Mouse (Mus musculus): ENCODE measurements at regions not wholly inside any gene's neighbourhood (a gene's known extent, or its start where the extent isn't known, plus 50 kb on each side); places are given as distances from the start of the nearest gene placed in this dataset.

DNA sequence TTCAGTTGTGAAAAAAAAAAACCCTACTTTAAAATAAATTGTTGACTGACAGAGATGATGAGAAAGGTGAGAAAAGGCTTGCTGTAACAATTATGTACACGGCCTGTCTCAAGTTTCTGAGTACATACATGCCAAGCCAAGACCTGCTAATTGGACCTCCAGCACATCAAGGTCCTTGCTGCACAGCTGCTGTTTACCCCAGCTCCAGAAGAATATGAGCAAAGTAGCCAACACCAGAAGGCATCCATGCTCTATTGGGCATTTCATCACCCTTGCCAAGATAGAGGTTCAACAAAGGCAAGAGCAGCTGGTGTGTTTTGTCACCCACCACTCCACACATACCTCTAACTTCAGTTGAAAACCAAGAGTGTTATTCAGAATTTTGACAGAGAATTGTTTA, 109.2 kb upstream of the Ccdc85a start:
- Histone ChIP-seq H3K36me3 (ENCODE audit: control insufficient read depth, insufficient read depth, low read length, poor library complexity, severe bottlenecking) (no peaks in the 10 kb centered on the region), H3K4me1 (ENCODE audit: control insufficient read depth in 2 of 2, insufficient read depth in 2 of 2, low read length in 2 of 2, poor library complexity in 1 of 2) (no peaks in the 10 kb centered on the region), H3K4me3 (ENCODE audit: insufficient read depth in 1 of 2, low read depth in 1 of 2, low read length in 2 of 2, poor library complexity in 1 of 2, severe bottlenecking in 1 of 2) (no peak overlapping the region), H3K27ac (ENCODE audit: insufficient read depth, low read depth, low read length, poor library complexity, severe bottlenecking) (no peak overlapping the region), H3K9me3 (ENCODE audit: control insufficient read depth, insufficient read depth, low read depth, low read length) (no peaks in the 10 kb centered on the region), H3K9ac (ENCODE audit: insufficient read depth, low read depth, low read length, poor library complexity, severe bottlenecking) (no peak overlapping the region)
- in situ Hi-C loops (cut with MboI; ENCODE audit: low sequenced_read_pairs in 2 of 2, unreplicated experiment in 2 of 2) = no loop called here
- no peak for TF ChIP-seq HCFC1 (IDR thresholded peaks at IDR 0.05; ENCODE audit: borderline replicate concordance, insufficient read depth, low read length)
- TF ChIP-seq CHD2 (IDR thresholded peaks at IDR 0.05; ENCODE audit: low read depth, low read length) = no peak
- no peak for TF ChIP-seq ZC3H11A (IDR thresholded peaks at IDR 0.05; ENCODE audit: borderline replicate concordance, low read depth, low read length)
- TF ChIP-seq ZNF384 (IDR thresholded peaks at IDR 0.05; ENCODE audit: low read depth, low read length) = no peak
- DNase-seq (ENCODE audit: low read depth, low spot score) = no peak

DNA sequence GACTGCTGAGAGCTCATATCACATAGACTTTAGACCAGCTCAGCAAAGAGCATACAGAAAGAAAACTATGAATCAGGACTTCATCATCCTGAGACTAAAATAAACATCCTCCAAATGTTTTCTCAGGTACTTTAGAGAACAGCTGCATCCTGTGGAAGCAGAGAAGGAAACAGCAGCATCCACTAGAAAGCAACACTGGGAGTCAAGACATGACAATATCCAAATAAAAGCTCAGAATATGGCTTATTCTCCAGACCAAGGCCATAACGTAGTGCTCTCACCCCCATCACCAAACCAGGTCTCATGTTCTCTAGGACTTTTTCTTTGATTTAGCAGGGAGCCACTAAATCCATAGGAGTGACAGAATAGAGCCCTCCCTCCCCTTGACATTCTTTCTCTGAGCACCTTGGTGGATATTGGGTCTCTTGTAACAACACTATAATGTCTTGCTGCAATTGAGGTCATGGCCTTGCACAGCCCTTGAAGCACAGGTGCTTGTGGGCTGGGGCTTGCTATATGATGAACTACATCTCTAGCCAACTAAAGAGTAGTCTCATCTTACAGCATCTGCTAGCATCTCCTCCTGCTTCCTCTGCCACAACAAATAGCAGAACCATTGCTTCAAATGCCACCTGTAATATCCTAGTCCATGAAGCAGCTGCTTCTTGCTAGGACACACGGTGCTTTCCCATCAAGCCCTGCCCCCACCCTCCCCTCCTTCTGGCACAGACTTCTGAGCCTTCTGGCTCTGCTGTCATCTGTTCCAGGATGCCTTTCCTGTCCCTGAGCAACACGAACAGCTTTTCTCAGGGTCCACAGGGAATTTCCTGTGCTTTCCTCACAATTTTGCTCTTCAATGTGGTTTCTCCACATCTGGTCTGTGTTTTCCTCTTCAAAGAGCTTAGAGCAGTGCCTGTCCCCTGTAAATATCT, 108.4 kb upstream of the Ccdc85a start:
- Histone ChIP-seq H3K9me3 (ENCODE audit: control insufficient read depth, insufficient read depth, low read depth, low read length) (no peaks in the 10 kb centered on the region), H3K36me3 (ENCODE audit: control insufficient read depth, insufficient read depth, low read length, poor library complexity, severe bottlenecking) (no peaks in the 10 kb centered on the region), H3K9ac (ENCODE audit: insufficient read depth, low read depth, low read length, poor library complexity, severe bottlenecking) (no peak overlapping the region), H3K27ac (ENCODE audit: insufficient read depth, low read depth, low read length, poor library complexity, severe bottlenecking) (no peak overlapping the region), H3K4me3 (ENCODE audit: insufficient read depth in 1 of 2, low read depth in 1 of 2, low read length in 2 of 2, poor library complexity in 1 of 2, severe bottlenecking in 1 of 2) (no peak overlapping the region), H3K4me1 (ENCODE audit: control insufficient read depth in 2 of 2, insufficient read depth in 2 of 2, low read length in 2 of 2, poor library complexity in 1 of 2) (no peaks in the 10 kb centered on the region)
- no peak for DNase-seq (ENCODE audit: low read depth, low spot score)
- in situ Hi-C loops (cut with MboI; ENCODE audit: low sequenced_read_pairs in 2 of 2, unreplicated experiment in 2 of 2) = no loop called here
- no peak for TF ChIP-seq MAFK (IDR thresholded peaks at IDR 0.05; ENCODE audit: insufficient read depth, low read depth, low read length)
- no peak for TF ChIP-seq CHD2 (IDR thresholded peaks at IDR 0.05; ENCODE audit: low read depth, low read length)
- TF ChIP-seq HCFC1 (IDR thresholded peaks at IDR 0.05; ENCODE audit: borderline replicate concordance, insufficient read depth, low read length) = no peak
- no peak for TF ChIP-seq ZC3H11A (IDR thresholded peaks at IDR 0.05; ENCODE audit: borderline replicate concordance, low read depth, low read length)
- no peak for TF ChIP-seq ZNF384 (IDR thresholded peaks at IDR 0.05; ENCODE audit: low read depth, low read length)

DNA sequence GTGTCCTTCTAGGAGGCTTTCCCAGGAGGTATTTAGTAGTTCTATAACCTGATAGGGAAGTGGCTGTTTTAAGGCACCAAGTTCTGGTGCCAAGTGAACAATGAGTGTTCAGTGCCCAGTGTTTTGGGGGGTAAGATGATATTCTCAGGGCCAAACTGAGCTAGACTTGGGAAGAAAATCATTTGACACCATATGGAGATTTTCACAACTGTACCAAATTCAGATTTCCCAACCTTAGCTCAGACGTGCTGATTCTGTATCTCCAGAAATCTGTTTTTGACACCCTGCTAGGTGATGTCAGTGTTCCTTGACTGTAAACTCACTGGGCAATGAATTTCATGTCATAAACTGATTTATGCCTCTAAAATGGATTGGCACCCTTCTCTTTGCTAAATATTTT, 104.3 kb upstream of the Ccdc85a start:
- TF ChIP-seq ZC3H11A (IDR thresholded peaks at IDR 0.05; ENCODE audit: borderline replicate concordance, low read depth, low read length) (no peak), HCFC1 (IDR thresholded peaks at IDR 0.05; ENCODE audit: borderline replicate concordance, insufficient read depth, low read length) (no peak), MAFK (IDR thresholded peaks at IDR 0.05; ENCODE audit: insufficient read depth, low read depth, low read length) (no peak), ZNF384 (IDR thresholded peaks at IDR 0.05; ENCODE audit: low read depth, low read length) (no peak), CHD2 (IDR thresholded peaks at IDR 0.05; ENCODE audit: low read depth, low read length) (no peak)
- Histone ChIP-seq H3K9me3 (ENCODE audit: control insufficient read depth, insufficient read depth, low read depth, low read length) (no peaks in the 10 kb centered on the region), H3K4me1 (ENCODE audit: control insufficient read depth in 2 of 2, insufficient read depth in 2 of 2, low read length in 2 of 2, poor library complexity in 1 of 2) (no peaks in the 10 kb centered on the region), H3K36me3 (ENCODE audit: control insufficient read depth, insufficient read depth, low read length, poor library complexity, severe bottlenecking) (no peaks in the 10 kb centered on the region), H3K9ac (ENCODE audit: insufficient read depth, low read depth, low read length, poor library complexity, severe bottlenecking) (no peak overlapping the region), H3K27ac (ENCODE audit: insufficient read depth, low read depth, low read length, poor library complexity, severe bottlenecking) (no peak overlapping the region), H3K4me3 (ENCODE audit: insufficient read depth in 1 of 2, low read depth in 1 of 2, low read length in 2 of 2, poor library complexity in 1 of 2, severe bottlenecking in 1 of 2) (no peak overlapping the region)
- in situ Hi-C loops (cut with MboI; ENCODE audit: low sequenced_read_pairs in 2 of 2, unreplicated experiment in 2 of 2) = no loop called here
- no peak for DNase-seq (ENCODE audit: low read depth, low spot score)

DNA sequence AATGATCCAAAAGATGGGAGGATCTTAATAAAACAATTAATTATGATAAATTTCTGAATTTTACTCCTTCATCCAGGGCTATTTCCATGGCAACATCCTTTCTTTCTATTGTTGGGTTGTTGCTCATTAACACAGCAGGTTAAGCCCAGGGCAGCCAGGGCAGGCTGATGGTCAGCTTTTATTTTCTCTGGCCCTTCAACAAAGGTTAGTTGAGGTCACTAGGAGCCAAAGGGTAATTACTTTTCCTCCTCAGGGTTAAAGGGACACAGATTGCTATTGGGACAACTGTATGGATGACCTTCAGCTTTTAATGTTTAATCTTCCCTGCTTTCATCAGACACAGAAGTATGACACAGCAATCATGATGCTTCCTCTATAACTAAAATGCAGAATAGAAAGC, 101.3 kb upstream of the Ccdc85a start:
- Histone ChIP-seq H3K36me3 (ENCODE audit: control insufficient read depth, insufficient read depth, low read length, poor library complexity, severe bottlenecking) (no peaks in the 10 kb centered on the region), H3K4me1 (ENCODE audit: control insufficient read depth in 2 of 2, insufficient read depth in 2 of 2, low read length in 2 of 2, poor library complexity in 1 of 2) (no peaks in the 10 kb centered on the region), H3K27ac (ENCODE audit: insufficient read depth, low read depth, low read length, poor library complexity, severe bottlenecking) (no peak overlapping the region), H3K9ac (ENCODE audit: insufficient read depth, low read depth, low read length, poor library complexity, severe bottlenecking) (no peak overlapping the region), H3K4me3 (ENCODE audit: insufficient read depth in 1 of 2, low read depth in 1 of 2, low read length in 2 of 2, poor library complexity in 1 of 2, severe bottlenecking in 1 of 2) (no peak overlapping the region), H3K9me3 (ENCODE audit: control insufficient read depth, insufficient read depth, low read depth, low read length) (no peaks in the 10 kb centered on the region)
- TF ChIP-seq HCFC1 (IDR thresholded peaks at IDR 0.05; ENCODE audit: borderline replicate concordance, insufficient read depth, low read length) (no peak), MAFK (IDR thresholded peaks at IDR 0.05; ENCODE audit: insufficient read depth, low read depth, low read length) (no peak), ZNF384 (IDR thresholded peaks at IDR 0.05; ENCODE audit: low read depth, low read length) (no peak), ZC3H11A (IDR thresholded peaks at IDR 0.05; ENCODE audit: borderline replicate concordance, low read depth, low read length) (no peak), CHD2 (IDR thresholded peaks at IDR 0.05; ENCODE audit: low read depth, low read length) (no peak)
- DNase-seq (ENCODE audit: low read depth, low spot score) = no peak
- in situ Hi-C loops (cut with MboI; ENCODE audit: low sequenced_read_pairs in 2 of 2, unreplicated experiment in 2 of 2) = no loop called here

All from ES-E14 (cell line).